Mouse (Mus musculus): Measurements from ENCODE around the gene Cubn. TPM values are rescaled to one million over a fixed set of nuclear protein-coding genes. Genes with fewer than 3 reads are reported as not detected.

Cubn gene
- polyA plus RNA-seq, 1 experiment from 2014 or later: 0.32 TPM

DNA sequence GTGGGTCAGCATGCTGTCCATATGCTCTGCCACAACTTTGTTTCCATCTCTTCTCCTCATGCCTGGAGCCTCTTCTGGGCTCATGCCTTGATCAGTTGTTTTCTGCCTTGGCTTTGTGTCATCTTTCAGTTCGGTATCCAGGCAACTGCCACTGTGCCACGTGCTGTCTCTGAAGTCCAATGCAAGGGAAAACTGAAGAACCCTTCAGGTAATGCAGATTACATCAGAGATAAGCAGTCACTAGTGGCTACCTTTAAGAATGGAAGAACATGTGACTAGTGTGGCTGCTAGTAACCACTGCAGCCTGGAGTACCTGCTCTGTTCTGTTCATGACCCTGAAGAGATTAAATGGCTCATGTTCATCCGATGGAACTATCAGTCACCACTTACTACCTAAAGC is 123.1 kb downstream of the Cubn start:
- no peak for DNase-seq (ENCODE audit: low spot score)
- Histone ChIP-seq H3K4me2 (ENCODE audit: low read depth, low read length) (no peak overlapping the region), H3K27ac (replicated peaks; ENCODE audit: low read depth, low read length) (no peak overlapping the region), H3K36me3 (replicated peaks; ENCODE audit: control insufficient read depth, insufficient read depth, low read depth, low read length) (no peaks in the 10 kb centered on the region), H3K9me3 (replicated peaks; ENCODE audit: control insufficient read depth, low read length) (no peaks in the 10 kb centered on the region), H3K4me1 (ENCODE audit: control insufficient read depth, insufficient read depth, low read length) (no peaks in the 10 kb centered on the region), H3K27me3 (ENCODE audit: control insufficient read depth, insufficient read depth, low read length) (no peaks in the 10 kb centered on the region), H3K9ac (replicated peaks; ENCODE audit: low read length) (no peak overlapping the region), H3K4me3 (ENCODE audit: low read depth, low read length) (no peak overlapping the region)
- ATAC-seq (replicated peaks; ENCODE audit: insufficient number of reproducible peaks, low FRiP score, low TSS enrichment, low read depth): no peak
- 78% methylated on average over 3 of the region's 3 CpGs for WGBS

DNA sequence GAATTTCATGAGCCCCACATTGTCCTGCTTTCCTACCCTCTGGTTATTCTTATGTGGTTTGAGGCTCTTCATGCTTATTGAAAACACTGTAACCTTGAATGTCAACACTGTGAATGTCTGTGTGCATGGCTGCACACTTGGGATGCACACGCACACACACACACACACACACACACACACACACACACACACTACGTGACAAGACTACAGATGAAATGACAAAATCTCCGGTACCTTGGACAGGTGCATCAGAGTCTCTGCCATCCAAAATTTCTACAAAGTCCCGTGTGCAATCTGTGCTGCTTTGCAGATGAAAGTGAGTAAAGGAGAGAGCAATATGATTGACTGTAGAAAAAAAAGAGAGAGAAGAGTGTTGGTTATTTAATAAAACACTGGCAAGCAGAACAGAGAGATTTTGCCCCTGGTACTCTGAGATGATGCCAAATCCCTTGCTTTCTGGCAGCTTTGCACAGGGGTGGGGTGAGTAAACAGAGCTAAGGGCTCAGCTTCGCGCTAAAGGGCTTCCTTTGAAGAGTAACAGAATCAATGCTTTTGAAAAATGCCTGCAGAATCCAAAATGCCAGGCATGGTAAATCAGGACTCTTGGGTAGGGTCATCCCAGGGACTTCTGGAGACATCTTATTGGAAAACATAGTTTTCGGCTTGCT is 133.6 kb downstream of the Cubn start:
- no peak overlapping the region for H3K9ac ChIP-seq (replicated peaks; ENCODE audit: low read length)
- no peaks in the 10 kb centered on the region for H3K36me3 ChIP-seq (replicated peaks; ENCODE audit: control insufficient read depth, insufficient read depth, low read depth, low read length)
- no peaks in the 10 kb centered on the region for H3K27me3 ChIP-seq (ENCODE audit: control insufficient read depth, insufficient read depth, low read length)
- H3K27ac ChIP-seq (replicated peaks; ENCODE audit: low read depth, low read length): no peak overlapping the region
- ATAC-seq (replicated peaks; ENCODE audit: insufficient number of reproducible peaks, low FRiP score, low TSS enrichment, low read depth) (no peak), DNase-seq (ENCODE audit: low spot score) (no peak)
- WGBS: 74% methylated on average over 7 of the region's 7 CpGs
- H3K4me1 ChIP-seq (ENCODE audit: control insufficient read depth, insufficient read depth, low read length): no peaks in the 10 kb centered on the region
- H3K4me3 ChIP-seq (ENCODE audit: low read depth, low read length): no peak overlapping the region
- H3K9me3 ChIP-seq (replicated peaks; ENCODE audit: control insufficient read depth, low read length): no peaks in the 10 kb centered on the region
- no peak overlapping the region for H3K4me2 ChIP-seq (ENCODE audit: low read depth, low read length)

GRCm38 (mm10) chr2:13352775-13353174 is 138.8 kb downstream of the Cubn start:
- H3K9ac ChIP-seq (replicated peaks; ENCODE audit: low read length): no peak overlapping the region
- no peaks in the 10 kb centered on the region for H3K36me3 ChIP-seq (replicated peaks; ENCODE audit: control insufficient read depth, insufficient read depth, low read depth, low read length)
- DNase-seq (ENCODE audit: low spot score) (peak; percentile 5), ATAC-seq (replicated peaks; ENCODE audit: insufficient number of reproducible peaks, low FRiP score, low TSS enrichment, low read depth) (no peak)
- H3K27ac ChIP-seq (replicated peaks; ENCODE audit: low read depth, low read length): no peak overlapping the region
- 84% methylated on average over 3 of the region's 3 CpGs for WGBS
- no peaks in the 10 kb centered on the region for H3K27me3 ChIP-seq (ENCODE audit: control insufficient read depth, insufficient read depth, low read length)
- H3K4me1 ChIP-seq (ENCODE audit: control insufficient read depth, insufficient read depth, low read length): no peaks in the 10 kb centered on the region
- H3K4me2 ChIP-seq (ENCODE audit: low read depth, low read length): no peak overlapping the region
- no peak overlapping the region for H3K4me3 ChIP-seq (ENCODE audit: low read depth, low read length)
- no peaks in the 10 kb centered on the region for H3K9me3 ChIP-seq (replicated peaks; ENCODE audit: control insufficient read depth, low read length)

GRCm38 (mm10) chr2:13352112-13352728 is 139.4 kb downstream of the Cubn start:
- DNase-seq (ENCODE audit: low spot score) (peak; percentile 56), ATAC-seq (replicated peaks; ENCODE audit: insufficient number of reproducible peaks, low FRiP score, low TSS enrichment, low read depth) (no peak)
- WGBS: 90% methylated on average over 1 of the region's 1 CpGs
- Histone ChIP-seq H3K27ac (replicated peaks; ENCODE audit: low read depth, low read length) (no peak overlapping the region), H3K4me2 (ENCODE audit: low read depth, low read length) (no peak overlapping the region), H3K36me3 (replicated peaks; ENCODE audit: control insufficient read depth, insufficient read depth, low read depth, low read length) (no peaks in the 10 kb centered on the region), H3K9me3 (replicated peaks; ENCODE audit: control insufficient read depth, low read length) (no peaks in the 10 kb centered on the region), H3K4me3 (ENCODE audit: low read depth, low read length) (no peak overlapping the region), H3K4me1 (ENCODE audit: control insufficient read depth, insufficient read depth, low read length) (no peaks in the 10 kb centered on the region), H3K9ac (replicated peaks; ENCODE audit: low read length) (no peak overlapping the region), H3K27me3 (ENCODE audit: control insufficient read depth, insufficient read depth, low read length) (no peaks in the 10 kb centered on the region)

GRCm38 (mm10) chr2:13342325-13342926 is 149.2 kb downstream of the Cubn start:
- no peak overlapping the region for H3K4me3 ChIP-seq (ENCODE audit: low read depth, low read length)
- H3K9ac ChIP-seq (replicated peaks; ENCODE audit: low read length): no peak overlapping the region
- no peak overlapping the region for H3K27ac ChIP-seq (replicated peaks; ENCODE audit: low read depth, low read length)
- no peak overlapping the region for H3K4me2 ChIP-seq (ENCODE audit: low read depth, low read length)
- no peak for DNase-seq (ENCODE audit: low spot score)
- H3K9me3 ChIP-seq (replicated peaks; ENCODE audit: control insufficient read depth, low read length): no peaks in the 10 kb centered on the region
- WGBS: 76% methylated on average over 7 of the region's 7 CpGs
- no peaks in the 10 kb centered on the region for H3K27me3 ChIP-seq (ENCODE audit: control insufficient read depth, insufficient read depth, low read length)
- ATAC-seq (replicated peaks; ENCODE audit: insufficient number of reproducible peaks, low FRiP score, low TSS enrichment, low read depth): no peak
- no peaks in the 10 kb centered on the region for H3K4me1 ChIP-seq (ENCODE audit: control insufficient read depth, insufficient read depth, low read length)
- H3K36me3 ChIP-seq (replicated peaks; ENCODE audit: control insufficient read depth, insufficient read depth, low read depth, low read length): no peaks in the 10 kb centered on the region

DNA sequence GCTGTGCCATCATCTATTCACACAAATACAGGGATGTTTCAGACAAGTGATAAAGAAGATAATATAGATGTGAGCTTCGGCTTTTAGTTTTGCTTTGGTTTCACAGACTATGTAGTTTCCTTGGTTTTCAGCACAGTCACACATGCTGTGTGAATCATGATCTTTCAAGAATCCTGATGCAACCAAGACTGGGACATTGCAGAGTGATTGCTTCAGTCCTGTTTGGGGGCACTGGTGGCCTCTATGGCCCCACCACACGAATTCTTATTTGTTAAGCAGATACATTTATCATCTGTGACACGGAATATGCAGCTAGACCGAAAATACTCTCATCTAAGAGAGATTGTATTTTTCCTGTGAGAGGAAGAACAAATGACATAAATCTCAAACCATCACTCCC is 156.2 kb downstream of the Cubn start:
- Histone ChIP-seq H3K9me3 (replicated peaks; ENCODE audit: control insufficient read depth, low read length) (no peaks in the 10 kb centered on the region), H3K27me3 (ENCODE audit: control insufficient read depth, insufficient read depth, low read length) (no peaks in the 10 kb centered on the region), H3K4me2 (ENCODE audit: low read depth, low read length) (no peak overlapping the region), H3K27ac (replicated peaks; ENCODE audit: low read depth, low read length) (no peak overlapping the region), H3K4me3 (ENCODE audit: low read depth, low read length) (no peak overlapping the region), H3K4me1 (ENCODE audit: control insufficient read depth, insufficient read depth, low read length) (no peaks in the 10 kb centered on the region), H3K36me3 (replicated peaks; ENCODE audit: control insufficient read depth, insufficient read depth, low read depth, low read length) (no peaks in the 10 kb centered on the region), H3K9ac (replicated peaks; ENCODE audit: low read length) (no peak overlapping the region)
- ATAC-seq (replicated peaks; ENCODE audit: insufficient number of reproducible peaks, low FRiP score, low TSS enrichment, low read depth): no peak
- 81% methylated on average over 4 of the region's 4 CpGs for WGBS
- DNase-seq (ENCODE audit: low spot score): no peak

DNA sequence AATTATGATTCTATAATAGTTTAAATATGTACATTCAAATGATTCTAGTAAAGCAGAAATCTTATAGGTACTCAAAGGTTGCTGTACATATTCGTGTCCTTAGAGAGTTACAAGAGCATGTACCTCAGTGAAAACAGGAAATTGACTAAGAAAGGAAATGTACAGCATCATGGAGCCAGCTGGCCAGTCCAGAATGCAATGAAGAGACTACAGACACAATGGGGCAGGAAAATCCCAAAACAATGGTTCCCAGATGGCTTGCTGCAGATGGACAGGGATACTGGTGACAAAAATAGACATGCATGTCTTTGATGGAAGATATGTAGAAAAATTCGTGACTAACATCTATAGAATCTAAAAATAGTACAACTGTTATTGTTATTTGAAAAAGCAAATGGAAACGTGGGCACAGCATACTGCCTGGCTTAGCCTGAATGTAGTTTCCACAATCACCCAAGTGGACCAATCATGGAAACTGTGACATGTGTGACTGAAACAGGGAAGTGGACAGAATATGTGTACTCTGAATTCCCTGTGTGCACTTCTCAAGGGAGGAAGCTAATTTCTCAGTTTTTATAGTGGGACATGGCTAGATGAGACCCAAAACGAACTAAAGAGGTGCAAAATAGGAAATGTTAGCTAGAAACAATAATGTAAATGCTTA is 161.7 kb downstream of the Cubn start:
- no peak overlapping the region for H3K27ac ChIP-seq (replicated peaks; ENCODE audit: low read depth, low read length)
- H3K36me3 ChIP-seq (replicated peaks; ENCODE audit: control insufficient read depth, insufficient read depth, low read depth, low read length): no peaks in the 10 kb centered on the region
- DNase-seq (ENCODE audit: low spot score) (peak; percentile 7), ATAC-seq (replicated peaks; ENCODE audit: insufficient number of reproducible peaks, low FRiP score, low TSS enrichment, low read depth) (no peak)
- 62% methylated on average over 4 of the region's 4 CpGs for WGBS
- H3K9ac ChIP-seq (replicated peaks; ENCODE audit: low read length): no peak overlapping the region
- no peak overlapping the region for H3K4me3 ChIP-seq (ENCODE audit: low read depth, low read length)
- H3K4me2 ChIP-seq (ENCODE audit: low read depth, low read length): no peak overlapping the region
- no peaks in the 10 kb centered on the region for H3K4me1 ChIP-seq (ENCODE audit: control insufficient read depth, insufficient read depth, low read length)
- no peaks in the 10 kb centered on the region for H3K9me3 ChIP-seq (replicated peaks; ENCODE audit: control insufficient read depth, low read length)
- H3K27me3 ChIP-seq (ENCODE audit: control insufficient read depth, insufficient read depth, low read length): no peaks in the 10 kb centered on the region

GRCm38 (mm10) chr2:13303376-13303775 is 188.2 kb downstream of the Cubn start:
- Histone ChIP-seq H3K9ac (replicated peaks; ENCODE audit: low read length) (no peak overlapping the region), H3K4me2 (ENCODE audit: low read depth, low read length) (no peak overlapping the region), H3K27me3 (ENCODE audit: control insufficient read depth, insufficient read depth, low read length) (no peaks in the 10 kb centered on the region), H3K4me1 (ENCODE audit: control insufficient read depth, insufficient read depth, low read length) (no peaks in the 10 kb centered on the region), H3K27ac (replicated peaks; ENCODE audit: low read depth, low read length) (no peak overlapping the region), H3K4me3 (ENCODE audit: low read depth, low read length) (no peak overlapping the region), H3K9me3 (replicated peaks; ENCODE audit: control insufficient read depth, low read length) (no peaks in the 10 kb centered on the region), H3K36me3 (replicated peaks; ENCODE audit: control insufficient read depth, insufficient read depth, low read depth, low read length) (no peaks in the 10 kb centered on the region)
- ATAC-seq (replicated peaks; ENCODE audit: insufficient number of reproducible peaks, low FRiP score, low TSS enrichment, low read depth): no peak
- DNase-seq (ENCODE audit: low spot score): no peak
- WGBS: 76% methylated on average over 3 of the region's 3 CpGs

All from embryonic facial prominence, embryonic 11.5 days (tissue).